Mouse (Mus musculus): ENCODE results near the gene Wfdc12.

DNA sequence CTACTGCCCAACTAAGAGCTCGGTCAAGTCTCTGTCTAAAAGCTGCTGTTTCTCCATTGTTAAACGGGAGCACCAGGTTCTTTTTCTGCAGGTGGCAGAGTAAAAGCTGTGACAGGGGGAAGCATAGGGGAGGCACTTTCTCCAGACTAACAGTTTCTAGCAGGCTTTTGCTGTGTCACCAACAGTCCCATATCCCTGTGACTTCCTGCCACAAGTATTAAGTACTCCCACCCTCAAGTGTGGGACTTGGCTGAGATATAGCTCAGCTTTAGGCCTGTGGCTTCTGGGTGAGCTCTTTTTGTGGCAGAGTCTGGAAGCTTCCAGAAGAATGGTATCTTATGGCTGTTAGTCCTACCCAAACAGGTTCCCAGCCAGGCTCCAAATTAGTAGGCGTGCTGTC, 14.6 kb downstream of the Wfdc12 start:
- no peak for TF ChIP-seq CTCF (IDR thresholded peaks at IDR 0.05; ENCODE audit: control insufficient read depth, insufficient read depth, low read length)
- TF ChIP-seq POLR2A (IDR thresholded peaks at IDR 0.05; ENCODE audit: borderline replicate concordance, control insufficient read depth, low read depth, low read length), result no peak
